Mouse (Mus musculus): ENCODE results near the gene Vps13c. TPM values are rescaled to one million over a fixed set of nuclear protein-coding genes. Genes with fewer than 3 reads are reported as not detected.

The Vps13c gene
- polyA plus RNA-seq, 1 experiment from 2014 or later, result 7.1 TPM

- DNase-seq (ENCODE audit: low spot score, missing footprints) (no peak), ATAC-seq (ENCODE audit: low FRiP score) (no peak)
- no peak overlapping the region for H3K9ac ChIP-seq (ENCODE audit: low read length)
- H3K4me3 ChIP-seq (ENCODE audit: low read depth, low read length), result no peak overlapping the region
- H3K27me3 ChIP-seq (ENCODE audit: control insufficient read depth, insufficient read depth, low read length), result no peaks in the 10 kb centered on the region
- no peak overlapping the region for H3K4me2 ChIP-seq
- no peaks in the 10 kb centered on the region for H3K4me1 ChIP-seq (ENCODE audit: control insufficient read depth, insufficient read depth, low read length)
- WGBS, result 86% methylated on average over 6 of the region's 6 CpGs
- H3K36me3 ChIP-seq (ENCODE audit: control insufficient read depth, insufficient read depth, low read length), result no peaks in the 10 kb centered on the region
- no peaks in the 10 kb centered on the region for H3K9me3 ChIP-seq (ENCODE audit: control insufficient read depth, low read length)
- no peak overlapping the region for H3K27ac ChIP-seq (ENCODE audit: low read depth, low read length)
Observed at GRCm38 (mm10) chr9:67867411-67867810, 27.2 kb downstream of the Vps13c start.

GRCm38 (mm10) chr9:67869691-67870450, 29.7 kb downstream of the Vps13c start:
- Histone ChIP-seq H3K4me2 (no peak overlapping the region), H3K9me3 (ENCODE audit: control insufficient read depth, low read length) (no peaks in the 10 kb centered on the region), H3K9ac (ENCODE audit: low read length) (no peak overlapping the region), H3K4me3 (ENCODE audit: low read depth, low read length) (no peak overlapping the region), H3K27me3 (ENCODE audit: control insufficient read depth, insufficient read depth, low read length) (no peaks in the 10 kb centered on the region), H3K36me3 (ENCODE audit: control insufficient read depth, insufficient read depth, low read length) (no peaks in the 10 kb centered on the region), H3K4me1 (ENCODE audit: control insufficient read depth, insufficient read depth, low read length) (no peaks in the 10 kb centered on the region), H3K27ac (ENCODE audit: low read depth, low read length) (no peak overlapping the region)
- ATAC-seq (ENCODE audit: low FRiP score) (no peak), DNase-seq (ENCODE audit: low spot score, missing footprints) (no peak)
- WGBS, result 89% methylated on average over 16 of the region's 16 CpGs

DNA sequence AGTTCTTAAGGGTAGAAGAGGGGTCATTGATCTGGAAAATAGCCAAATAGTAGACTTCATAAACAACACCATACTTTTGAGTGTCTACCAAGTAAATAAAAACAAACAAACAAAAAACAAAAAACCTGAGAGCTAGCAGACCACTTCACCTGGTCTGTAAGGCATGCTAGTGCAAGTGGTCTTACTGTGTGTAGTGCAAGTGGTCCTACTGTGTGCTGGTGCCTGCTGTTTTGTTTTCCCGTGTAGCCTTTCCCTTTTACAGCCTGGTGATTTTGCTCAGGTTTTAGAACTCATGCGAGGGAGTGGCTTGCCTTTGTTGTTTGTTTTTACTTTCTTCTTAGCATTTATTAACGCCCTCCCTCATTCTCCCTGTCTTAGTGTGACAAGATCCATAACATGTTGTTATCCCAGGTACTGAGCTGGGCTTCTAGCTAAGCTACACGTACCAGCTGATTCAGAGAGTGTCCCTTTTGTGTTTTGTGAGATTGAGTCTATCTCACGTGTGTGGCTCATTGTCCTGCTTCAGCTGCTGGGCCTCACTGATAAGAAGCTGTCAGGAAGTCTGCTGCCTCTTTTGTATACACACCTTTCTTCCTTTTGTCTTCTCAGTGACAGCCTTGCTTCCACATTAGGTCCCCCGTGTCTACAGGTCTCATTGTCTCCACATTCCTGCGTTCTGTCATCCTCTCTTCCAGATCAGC, 34.5 kb downstream of the Vps13c start:
- no peak for DNase-seq (ENCODE audit: low spot score, missing footprints)
- Histone ChIP-seq H3K4me2 (no peak overlapping the region), H3K9ac (ENCODE audit: low read length) (no peak overlapping the region), H3K27me3 (ENCODE audit: control insufficient read depth, insufficient read depth, low read length) (no peaks in the 10 kb centered on the region), H3K36me3 (ENCODE audit: control insufficient read depth, insufficient read depth, low read length) (no peaks in the 10 kb centered on the region), H3K4me3 (ENCODE audit: low read depth, low read length) (no peak overlapping the region), H3K9me3 (ENCODE audit: control insufficient read depth, low read length) (no peaks in the 10 kb centered on the region), H3K4me1 (ENCODE audit: control insufficient read depth, insufficient read depth, low read length) (no peaks in the 10 kb centered on the region), H3K27ac (ENCODE audit: low read depth, low read length) (no peak overlapping the region)
- WGBS, result 79% methylated on average over 7 of the region's 7 CpGs
- ATAC-seq (ENCODE audit: low FRiP score), result no peak

GRCm38 (mm10) chr9:67875337-67875736, 35.1 kb downstream of the Vps13c start:
- Histone ChIP-seq H3K27me3 (ENCODE audit: control insufficient read depth, insufficient read depth, low read length) (no peaks in the 10 kb centered on the region), H3K9ac (ENCODE audit: low read length) (no peak overlapping the region), H3K4me3 (ENCODE audit: low read depth, low read length) (no peak overlapping the region), H3K9me3 (ENCODE audit: control insufficient read depth, low read length) (no peaks in the 10 kb centered on the region), H3K4me1 (ENCODE audit: control insufficient read depth, insufficient read depth, low read length) (no peaks in the 10 kb centered on the region), H3K27ac (ENCODE audit: low read depth, low read length) (no peak overlapping the region), H3K36me3 (ENCODE audit: control insufficient read depth, insufficient read depth, low read length) (no peaks in the 10 kb centered on the region), H3K4me2 (no peak overlapping the region)
- DNase-seq (ENCODE audit: low spot score, missing footprints), result no peak
- 55% methylated on average over 2 of the region's 2 CpGs for WGBS
- no peak for ATAC-seq (ENCODE audit: low FRiP score)

DNA sequence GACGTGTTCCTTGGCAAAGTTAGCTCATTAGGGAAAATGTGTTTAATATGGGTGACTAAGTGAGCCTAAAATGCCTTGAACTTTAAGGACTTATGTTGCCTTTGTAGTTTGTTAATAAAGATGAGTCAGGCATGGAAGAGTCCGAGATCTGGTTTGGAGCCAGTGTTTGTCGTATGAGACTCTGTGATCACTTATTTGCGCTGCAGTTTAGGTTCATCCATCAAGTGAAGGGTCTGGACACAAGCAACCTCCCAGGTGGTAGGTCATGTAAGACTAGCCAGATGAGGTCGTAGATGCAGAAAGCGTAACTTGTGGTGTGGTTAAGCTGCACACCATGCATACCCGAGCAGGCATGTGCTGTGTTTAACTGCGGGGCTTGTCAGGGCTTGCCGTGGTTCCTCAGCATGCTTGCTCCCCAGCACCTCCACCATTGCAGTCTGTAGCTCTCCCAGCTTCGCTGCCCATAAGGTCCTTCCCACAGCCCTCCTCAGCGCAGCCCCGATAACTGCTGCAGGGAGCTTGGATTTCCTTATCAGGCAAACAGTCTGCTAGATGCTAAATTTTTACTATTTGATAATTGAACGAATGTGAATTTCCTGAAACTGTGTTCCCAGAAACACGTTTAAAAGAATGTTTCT, 37.0 kb downstream of the Vps13c start:
- Histone ChIP-seq H3K4me3 (ENCODE audit: low read depth, low read length) (no peak overlapping the region), H3K4me1 (ENCODE audit: control insufficient read depth, insufficient read depth, low read length) (no peaks in the 10 kb centered on the region), H3K27ac (ENCODE audit: low read depth, low read length) (no peak overlapping the region), H3K27me3 (ENCODE audit: control insufficient read depth, insufficient read depth, low read length) (no peaks in the 10 kb centered on the region), H3K36me3 (ENCODE audit: control insufficient read depth, insufficient read depth, low read length) (no peaks in the 10 kb centered on the region), H3K9me3 (ENCODE audit: control insufficient read depth, low read length) (no peaks in the 10 kb centered on the region), H3K4me2 (no peak overlapping the region), H3K9ac (ENCODE audit: low read length) (no peak overlapping the region)
- 87% methylated on average over 14 of the region's 14 CpGs for WGBS
- DNase-seq (ENCODE audit: low spot score, missing footprints), result no peak
- ATAC-seq (ENCODE audit: low FRiP score), result no peak

DNA sequence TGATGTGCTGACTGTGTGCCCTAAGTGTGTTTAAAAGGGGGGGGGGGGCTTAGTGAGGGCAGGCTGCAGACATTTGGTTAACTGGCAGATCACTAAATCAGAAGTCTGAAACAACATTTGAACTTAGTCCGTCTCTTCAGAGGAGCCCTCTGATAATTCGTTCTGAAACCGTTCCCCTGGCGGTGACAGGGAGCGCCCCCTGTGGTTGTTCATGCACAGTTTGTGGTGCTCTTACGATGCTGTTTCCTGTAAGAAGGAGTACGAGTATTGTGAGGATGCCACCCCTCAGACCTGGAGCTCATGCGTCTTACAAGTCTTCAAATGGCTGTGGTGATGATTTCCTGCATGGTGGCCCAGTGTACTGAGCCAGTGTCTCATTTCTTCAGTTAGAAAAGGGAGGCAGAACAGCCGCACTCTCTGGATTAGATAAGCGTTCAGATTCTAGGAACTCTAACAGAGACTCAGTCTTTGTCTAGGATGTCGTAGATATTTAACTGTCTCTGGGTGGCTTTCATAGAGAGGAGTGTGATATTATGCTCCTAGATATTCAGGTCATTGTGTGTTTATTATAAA, 38.1 kb downstream of the Vps13c start:
- Histone ChIP-seq H3K4me2 (no peak overlapping the region), H3K27ac (ENCODE audit: low read depth, low read length) (no peak overlapping the region), H3K27me3 (ENCODE audit: control insufficient read depth, insufficient read depth, low read length) (no peaks in the 10 kb centered on the region), H3K9me3 (ENCODE audit: control insufficient read depth, low read length) (no peaks in the 10 kb centered on the region), H3K4me3 (ENCODE audit: low read depth, low read length) (no peak overlapping the region), H3K4me1 (ENCODE audit: control insufficient read depth, insufficient read depth, low read length) (no peaks in the 10 kb centered on the region), H3K36me3 (ENCODE audit: control insufficient read depth, insufficient read depth, low read length) (no peaks in the 10 kb centered on the region), H3K9ac (ENCODE audit: low read length) (no peak overlapping the region)
- DNase-seq (ENCODE audit: low spot score, missing footprints) (no peak), ATAC-seq (ENCODE audit: low FRiP score) (no peak)
- WGBS, result 89% methylated on average over 11 of the region's 11 CpGs

DNA sequence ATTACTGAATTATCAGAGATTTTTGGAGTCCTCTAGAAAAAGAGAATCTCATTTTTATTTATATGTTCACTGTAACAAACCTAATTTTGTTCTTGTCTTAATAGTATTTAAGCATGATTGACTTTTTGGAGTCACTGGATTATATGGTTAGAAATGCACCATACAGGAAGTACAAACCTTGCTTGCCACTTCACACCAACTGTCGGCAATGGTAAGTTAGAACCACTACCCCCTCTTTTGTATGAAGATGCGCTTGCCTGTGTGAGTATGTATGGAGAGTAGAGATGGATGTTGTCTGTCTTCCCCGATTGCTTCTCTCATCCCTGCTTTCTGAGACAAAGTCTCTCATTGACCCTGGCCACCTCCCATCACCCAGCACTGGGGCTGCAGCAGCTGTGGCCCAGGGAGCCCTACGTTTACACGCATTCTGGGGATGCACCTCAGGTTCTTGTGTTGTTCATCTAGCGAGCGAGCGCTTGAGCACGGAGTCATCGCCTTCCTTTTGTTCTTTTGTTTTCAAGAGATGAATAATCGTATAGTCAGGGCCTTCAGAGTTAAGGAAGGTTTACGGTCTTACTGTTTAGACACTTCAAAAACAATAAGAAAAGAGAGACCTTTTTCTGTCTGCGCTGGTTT, 43.3 kb downstream of the Vps13c start:
- ATAC-seq (ENCODE audit: low FRiP score) (no peak), DNase-seq (ENCODE audit: low spot score, missing footprints) (no peak)
- no peak overlapping the region for H3K4me2 ChIP-seq
- no peaks in the 10 kb centered on the region for H3K36me3 ChIP-seq (ENCODE audit: control insufficient read depth, insufficient read depth, low read length)
- H3K9me3 ChIP-seq (ENCODE audit: control insufficient read depth, low read length), result no peaks in the 10 kb centered on the region
- 80% methylated on average over 13 of the region's 13 CpGs for WGBS
- H3K9ac ChIP-seq (ENCODE audit: low read length), result no peak overlapping the region
- H3K27ac ChIP-seq (ENCODE audit: low read depth, low read length), result no peak overlapping the region
- no peaks in the 10 kb centered on the region for H3K27me3 ChIP-seq (ENCODE audit: control insufficient read depth, insufficient read depth, low read length)
- H3K4me1 ChIP-seq (ENCODE audit: control insufficient read depth, insufficient read depth, low read length), result no peaks in the 10 kb centered on the region
- H3K4me3 ChIP-seq (ENCODE audit: low read depth, low read length), result no peak overlapping the region

DNA sequence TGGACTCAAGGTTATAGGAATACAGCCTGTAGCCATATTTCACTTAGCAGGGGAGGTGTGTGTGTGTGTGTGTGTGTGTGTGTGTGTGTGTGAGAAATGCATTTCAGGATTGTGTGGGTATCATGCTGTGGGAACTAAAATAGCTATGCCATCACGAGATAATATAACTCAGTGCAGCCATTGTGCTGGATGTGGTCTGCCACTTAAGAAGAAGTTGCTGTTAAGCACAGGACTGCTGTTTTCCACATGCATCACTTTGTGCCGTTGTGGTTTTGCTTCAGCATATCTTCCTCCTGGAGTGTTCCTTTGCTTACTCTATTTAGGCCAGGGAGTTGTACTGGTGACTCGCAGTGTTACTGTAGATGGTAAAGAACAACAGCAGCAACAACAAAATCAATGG, 43.9 kb downstream of the Vps13c start:
- Histone ChIP-seq H3K9ac (ENCODE audit: low read length) (no peak overlapping the region), H3K27ac (ENCODE audit: low read depth, low read length) (no peak overlapping the region), H3K36me3 (ENCODE audit: control insufficient read depth, insufficient read depth, low read length) (no peaks in the 10 kb centered on the region), H3K27me3 (ENCODE audit: control insufficient read depth, insufficient read depth, low read length) (no peaks in the 10 kb centered on the region), H3K4me1 (ENCODE audit: control insufficient read depth, insufficient read depth, low read length) (no peaks in the 10 kb centered on the region), H3K4me3 (ENCODE audit: low read depth, low read length) (no peak overlapping the region), H3K9me3 (ENCODE audit: control insufficient read depth, low read length) (no peaks in the 10 kb centered on the region), H3K4me2 (no peak overlapping the region)
- WGBS, result 88% methylated on average over 3 of the region's 3 CpGs
- ATAC-seq (ENCODE audit: low FRiP score) (no peak), DNase-seq (ENCODE audit: low spot score, missing footprints) (no peak)

Measured in midbrain, embryonic 11.5 days (tissue).